Mouse (Mus musculus) C3H10T1/2 (cell line): ENCODE data around the gene Slc9a3r1. TPM values are rescaled to one million over a fixed set of nuclear protein-coding genes. Genes with fewer than 3 reads are reported as not detected.

Experiments
- polyA plus RNA-seq, 2 experiments: library from polyadenylated mRNA; unstranded; fragments of >200 nt; fragmentation: generic; extraction: Trizol; gene quantifications; one replicate each; pipeline ENCODE4 v1.2.1; 2012; ENCODE audit warnings: missing spikeins in 2 of 2

The Slc9a3r1 gene
- 10 to 100 TPM; 13.5 to 58.4 TPM for polyA plus RNA-seq

DNA sequence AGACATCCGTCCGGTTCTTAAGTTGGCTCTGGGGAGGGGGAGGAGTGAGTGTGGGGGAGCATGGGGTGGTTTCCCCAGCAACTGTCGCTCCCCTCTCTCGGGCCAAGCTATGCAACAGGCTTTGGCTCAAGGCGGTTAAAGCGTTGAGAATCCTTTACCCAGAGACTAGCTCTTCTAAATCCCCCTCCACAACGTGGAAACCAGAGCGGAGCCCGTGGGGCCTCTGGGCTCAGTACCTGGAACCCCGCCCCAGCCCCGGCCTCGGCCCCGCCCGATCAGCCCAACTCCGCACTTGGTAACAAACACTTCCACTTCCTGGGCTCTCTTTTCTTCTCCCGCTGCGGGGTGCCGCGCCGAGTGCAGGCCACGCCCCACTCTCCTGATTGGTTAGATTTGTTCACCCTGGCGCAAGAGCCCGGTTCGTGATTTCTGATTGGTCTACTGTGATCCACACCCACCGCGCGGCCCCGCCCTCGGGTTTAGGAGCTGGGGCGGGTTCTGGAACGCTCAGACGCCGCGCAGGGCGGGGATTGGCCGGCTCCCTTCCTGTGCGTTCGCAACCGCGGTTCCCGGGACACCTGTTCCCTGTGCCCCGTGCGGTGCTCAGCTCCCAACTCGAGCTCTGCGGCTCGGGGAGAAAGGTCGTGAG, at the start of gene Slc9a3r1:
Gene Slc9a3r1, plus strand, starts transcription at position 510 of the 649 bp plus-strand sequence.

DNA sequence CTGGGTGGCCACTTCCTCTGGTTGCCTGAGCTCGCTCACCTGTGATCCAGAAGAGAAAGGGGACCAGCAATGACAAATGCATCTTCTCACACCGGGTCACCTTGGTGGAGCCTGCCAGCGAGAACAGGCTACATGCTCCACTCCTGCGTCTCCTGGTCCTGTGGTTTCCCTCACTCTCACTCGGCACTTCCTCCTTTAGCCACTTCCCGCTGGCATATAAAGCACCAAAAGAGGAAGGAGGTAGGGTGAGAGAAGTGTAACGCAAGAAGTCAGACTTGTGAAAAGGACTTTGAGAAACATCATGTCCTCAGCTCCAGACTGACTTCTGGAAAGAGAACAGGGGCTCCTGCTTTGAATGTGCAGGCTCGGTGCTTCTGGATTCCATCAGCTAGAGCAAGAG, 29.3 kb upstream of the Slc9a3r1 start, which contains the start of gene Cd300lf:
Gene Cd300lf, minus strand, starts transcription at position 193 of the 400 bp plus-strand sequence.

DNA sequence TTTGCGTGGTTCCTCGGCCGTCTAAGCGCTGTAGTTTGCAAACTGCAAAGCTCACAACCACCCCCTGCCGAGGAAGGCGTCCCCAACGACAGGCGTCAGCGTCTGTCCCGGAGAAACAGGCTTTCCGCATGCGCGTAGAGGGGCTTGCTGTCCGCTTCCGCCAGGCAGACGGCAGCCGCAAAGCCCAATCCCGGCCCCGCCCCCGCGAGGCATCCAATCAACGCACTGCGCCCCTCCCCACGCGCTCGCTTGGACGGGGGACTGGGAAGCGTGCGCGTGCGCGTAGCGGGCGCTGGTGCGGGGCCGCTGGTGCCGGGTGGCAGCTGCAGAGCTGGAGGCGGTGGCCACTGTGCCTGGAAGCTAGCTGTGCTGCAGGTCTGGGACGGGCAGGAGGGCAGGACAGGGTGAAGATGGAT, 24.1 kb downstream of the Slc9a3r1 start, which contains the start of gene Tmem104:
Gene Tmem104, plus strand, starts transcription at position 264 of the 416 bp plus-strand sequence.

DNA sequence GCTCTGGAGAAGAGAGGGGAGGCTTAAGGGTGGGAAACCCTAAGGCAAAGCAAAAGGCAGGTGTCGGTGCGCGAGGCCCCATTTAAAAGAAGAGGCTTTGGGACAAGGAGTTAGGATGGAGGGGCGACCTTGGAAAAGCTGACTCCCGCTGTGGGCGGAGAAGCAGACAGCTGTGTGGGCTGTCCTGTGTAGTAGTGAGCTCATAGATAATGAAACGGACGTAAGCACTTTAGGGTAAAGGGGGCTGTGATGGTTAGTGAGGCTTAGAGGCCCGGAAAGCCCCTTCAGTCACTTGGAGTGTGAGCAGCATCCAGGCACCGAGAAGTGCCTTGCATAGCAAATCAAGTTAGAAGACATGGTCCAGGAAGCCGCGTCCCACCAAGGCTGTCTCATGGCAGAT, 24.6 kb downstream of the Slc9a3r1 start, which contains the start of gene Nat9:
Gene Nat9, minus strand, starts transcription at position 167 of the 400 bp plus-strand sequence.

Other genes starting within 250 kb of the Slc9a3r1 start
- gene Cd300lb, start 229.0 kb upstream of the Slc9a3r1 start, polyA plus RNA-seq: under 1 TPM; 0.04 to 0.23 TPM
- gene Cd300c, start 194.2 kb upstream of the Slc9a3r1 start, polyA plus RNA-seq: not detected
- not detected for gene Cd300ld, start 173.4 kb upstream of the Slc9a3r1 start, polyA plus RNA-seq
- not detected for gene Cd300c2, start 161.5 kb upstream of the Slc9a3r1 start, polyA plus RNA-seq
- gene Cd300ld2, start 147.1 kb upstream of the Slc9a3r1 start, polyA plus RNA-seq: not detected
- not detected for gene Cd300ld4, start 136.3 kb upstream of the Slc9a3r1 start, polyA plus RNA-seq
- not detected for gene Cd300ld5, start 125.6 kb upstream of the Slc9a3r1 start, polyA plus RNA-seq
- not detected for gene Cd300ld3, start 114.9 kb upstream of the Slc9a3r1 start, polyA plus RNA-seq
- gene Cd300e, start 101.2 kb upstream of the Slc9a3r1 start, polyA plus RNA-seq: not detected
- gene Rab37, start 71.9 kb upstream of the Slc9a3r1 start, polyA plus RNA-seq: under 1 TPM; 0.01 to 0.07 TPM
- gene Cd300lf, start 29.3 kb upstream of the Slc9a3r1 start, polyA plus RNA-seq: not detected
- gene Tmem104, start 24.1 kb downstream of the Slc9a3r1 start, polyA plus RNA-seq: 1 to 10 TPM; 3.2 to 9.7 TPM
- 10 to 100 TPM; 19.1 to 27.4 TPM for gene Nat9, start 24.5 kb downstream of the Slc9a3r1 start, polyA plus RNA-seq
- gene Grin2c, start 103.9 kb downstream of the Slc9a3r1 start, polyA plus RNA-seq: not detected
- 10 to 100 TPM; 15.6 to 23.1 TPM for gene Fdxr, start 113.7 kb downstream of the Slc9a3r1 start, polyA plus RNA-seq
- gene Fads6, start 134.3 kb downstream of the Slc9a3r1 start, polyA plus RNA-seq: under 1 TPM in 1 of 2 experiments, not detected in 1; 0.05 TPM
- gene Otop2, start 143.8 kb downstream of the Slc9a3r1 start, polyA plus RNA-seq: under 1 TPM in 1 of 2 experiments, not detected in 1; 0.06 TPM
- under 1 TPM; 0.11 to 0.34 TPM for gene Ush1g, start 158.7 kb downstream of the Slc9a3r1 start, polyA plus RNA-seq
- not detected for gene Otop3, start 171.4 kb downstream of the Slc9a3r1 start, polyA plus RNA-seq
- 1 to 10 TPM; 1.9 to 7.6 TPM for gene Hid1, start 204.4 kb downstream of the Slc9a3r1 start, polyA plus RNA-seq
- 10 to 100 TPM in 1 of 2 experiments, 1 to 10 TPM in 1; 6.5 to 16.4 TPM for gene Cdr2l, start 218.6 kb downstream of the Slc9a3r1 start, polyA plus RNA-seq
- gene Mrpl58, start 240.4 kb downstream of the Slc9a3r1 start, polyA plus RNA-seq: 100 to 1,000 TPM; 204 to 411 TPM